Mouse (Mus musculus): Measurements from ENCODE around the gene Dapl1. TPM values are rescaled to one million over a fixed set of nuclear protein-coding genes. Genes with fewer than 3 reads are reported as not detected.

Dapl1 gene
- polyA plus RNA-seq (2012; rRNA removed): not detected in 2 replicates

- DNase-seq (ENCODE audit: low read depth): peak; percentile 78
- no peak for TF ChIP-seq CTCF (IDR thresholded peaks at IDR 0.05; ENCODE audit: borderline replicate concordance, extremely low read depth, insufficient read depth, insufficient read length)
- no peak for TF ChIP-seq POLR2A (IDR thresholded peaks at IDR 0.05; ENCODE audit: borderline replicate concordance, extremely low read depth, insufficient read depth, insufficient read length, poor library complexity, severe bottlenecking)
Observed at GRCm38 (mm10) chr2:59484438-59484837, at the start of gene Dapl1. Gene Dapl1 (plus strand): TSS chr2:59484653.

GRCm38 (mm10) chr2:59434820-59435219 lies 49.6 kb upstream of the Dapl1 start:
- no peak for DNase-seq (ENCODE audit: low read depth)
- TF ChIP-seq POLR2A (IDR thresholded peaks at IDR 0.05; ENCODE audit: borderline replicate concordance, extremely low read depth, insufficient read depth, insufficient read length, poor library complexity, severe bottlenecking) (no peak), CTCF (IDR thresholded peaks at IDR 0.05; ENCODE audit: borderline replicate concordance, extremely low read depth, insufficient read depth, insufficient read length) (no peak)

DNA sequence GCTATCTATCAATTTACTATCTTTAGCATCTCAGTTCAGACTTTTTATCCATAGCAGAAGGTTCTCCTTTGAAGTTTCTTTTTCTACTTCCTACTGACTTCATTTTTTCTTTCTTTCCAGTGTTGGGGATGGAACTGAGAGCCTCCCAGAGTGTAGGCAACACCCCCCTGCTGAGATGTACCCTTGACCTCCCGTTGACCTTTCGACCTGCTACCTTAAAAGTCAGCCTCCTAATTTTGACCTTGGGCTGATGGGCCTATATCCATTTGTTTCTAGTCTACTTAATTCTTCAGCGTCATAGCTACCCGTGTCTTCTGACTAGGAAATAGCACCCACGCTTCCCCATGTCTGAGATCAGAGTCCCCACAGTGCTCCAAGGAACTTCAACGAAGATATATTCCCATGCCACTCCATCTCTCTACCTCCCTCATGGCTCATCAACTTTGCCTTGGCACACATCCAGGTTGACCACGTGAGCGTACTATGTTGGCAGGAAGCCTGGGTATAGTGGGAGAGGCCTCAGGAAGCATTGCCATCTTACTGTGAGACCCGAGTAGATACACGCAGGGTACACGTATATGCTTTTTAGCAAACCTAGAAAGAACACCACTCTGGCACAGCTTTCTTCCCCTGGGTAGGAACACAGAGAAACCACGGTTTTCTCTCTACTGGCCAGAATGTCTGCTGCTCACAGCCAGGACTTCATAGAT lies 46.6 kb upstream of the Dapl1 start:
- TF ChIP-seq CTCF (IDR thresholded peaks at IDR 0.05; ENCODE audit: borderline replicate concordance, extremely low read depth, insufficient read depth, insufficient read length) (no peak), POLR2A (IDR thresholded peaks at IDR 0.05; ENCODE audit: borderline replicate concordance, extremely low read depth, insufficient read depth, insufficient read length, poor library complexity, severe bottlenecking) (no peak)
- peak; percentile 93 for DNase-seq (ENCODE audit: low read depth)

DNA sequence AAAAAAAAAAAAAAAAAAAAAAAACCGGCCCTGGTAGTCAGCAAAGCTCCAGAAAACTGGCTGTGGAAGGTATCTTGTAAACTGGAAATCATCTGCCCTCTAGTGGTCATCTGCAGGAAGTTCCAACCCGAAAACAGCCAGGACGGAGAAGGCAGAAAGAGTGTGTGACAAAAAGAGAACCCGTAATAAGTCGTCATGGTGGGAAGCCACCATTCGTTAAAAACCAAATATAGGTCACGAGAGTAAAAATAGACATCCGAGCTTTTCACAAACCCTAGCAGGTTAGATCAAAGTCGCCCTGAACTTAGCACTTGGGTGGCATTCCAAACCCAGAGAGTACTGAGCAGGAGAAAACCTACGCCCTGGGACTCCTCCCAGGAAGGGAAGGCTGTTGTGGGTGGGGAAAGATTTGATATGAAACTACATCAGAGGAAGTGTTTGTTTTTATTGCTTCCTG lies 45.9 kb upstream of the Dapl1 start:
- peak; percentile 85 for TF ChIP-seq CTCF (IDR thresholded peaks at IDR 0.05; ENCODE audit: borderline replicate concordance, extremely low read depth, insufficient read depth, insufficient read length)
- TF ChIP-seq POLR2A (IDR thresholded peaks at IDR 0.05; ENCODE audit: borderline replicate concordance, extremely low read depth, insufficient read depth, insufficient read length, poor library complexity, severe bottlenecking): no peak
- DNase-seq (ENCODE audit: low read depth): peak; percentile 89

GRCm38 (mm10) chr2:59439824-59440223 lies 44.6 kb upstream of the Dapl1 start:
- TF ChIP-seq CTCF (IDR thresholded peaks at IDR 0.05; ENCODE audit: borderline replicate concordance, extremely low read depth, insufficient read depth, insufficient read length) (no peak), POLR2A (IDR thresholded peaks at IDR 0.05; ENCODE audit: borderline replicate concordance, extremely low read depth, insufficient read depth, insufficient read length, poor library complexity, severe bottlenecking) (no peak)
- DNase-seq (ENCODE audit: low read depth): peak; percentile 26

DNA sequence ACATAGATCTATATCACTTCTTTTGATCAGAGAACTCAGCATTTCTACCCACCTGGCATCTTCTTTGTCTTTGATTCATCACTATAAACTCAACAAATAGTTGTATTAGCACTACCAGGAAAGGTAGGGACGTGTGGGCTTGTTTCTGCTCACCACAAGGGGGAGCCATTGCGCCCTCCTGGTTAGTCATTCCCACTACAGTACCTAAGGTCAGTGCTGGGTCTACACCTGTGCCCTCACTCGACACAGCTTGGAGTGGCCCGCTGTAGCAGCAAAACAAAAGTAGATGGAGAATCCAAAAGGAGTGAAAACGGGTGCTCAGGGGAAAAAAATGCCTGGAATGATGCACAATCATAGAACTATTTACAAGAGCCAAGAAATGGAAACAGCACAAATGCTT lies 44.0 kb upstream of the Dapl1 start:
- peak; percentile 49 for DNase-seq (ENCODE audit: low read depth)
- TF ChIP-seq POLR2A (IDR thresholded peaks at IDR 0.05; ENCODE audit: borderline replicate concordance, extremely low read depth, insufficient read depth, insufficient read length, poor library complexity, severe bottlenecking): no peak
- TF ChIP-seq CTCF (IDR thresholded peaks at IDR 0.05; ENCODE audit: borderline replicate concordance, extremely low read depth, insufficient read depth, insufficient read length): peak; percentile 65; the same call in 1 of the 2 replicates

DNA sequence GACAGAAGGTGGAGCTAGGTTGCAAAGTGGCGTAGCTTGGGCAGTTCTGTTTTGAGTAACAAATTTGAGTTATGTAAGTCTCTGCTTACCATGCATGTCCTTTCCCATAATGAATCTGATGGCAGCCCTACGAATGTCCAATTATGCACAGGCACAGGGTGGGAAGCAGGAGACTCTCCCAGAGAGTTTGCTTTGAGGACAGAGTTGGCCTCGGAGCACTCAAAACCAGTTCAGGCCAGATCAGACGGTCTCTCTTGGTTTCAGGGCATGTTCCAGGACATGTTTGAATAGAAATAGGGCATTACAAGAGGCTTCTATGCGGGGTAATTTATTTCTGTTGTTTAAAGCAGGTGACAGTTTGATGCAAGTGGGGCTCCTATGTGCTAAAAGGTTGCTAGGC lies 42.8 kb upstream of the Dapl1 start:
- TF ChIP-seq POLR2A (IDR thresholded peaks at IDR 0.05; ENCODE audit: borderline replicate concordance, extremely low read depth, insufficient read depth, insufficient read length, poor library complexity, severe bottlenecking) (no peak), CTCF (IDR thresholded peaks at IDR 0.05; ENCODE audit: borderline replicate concordance, extremely low read depth, insufficient read depth, insufficient read length) (no peak)
- DNase-seq (ENCODE audit: low read depth): no peak

DNA sequence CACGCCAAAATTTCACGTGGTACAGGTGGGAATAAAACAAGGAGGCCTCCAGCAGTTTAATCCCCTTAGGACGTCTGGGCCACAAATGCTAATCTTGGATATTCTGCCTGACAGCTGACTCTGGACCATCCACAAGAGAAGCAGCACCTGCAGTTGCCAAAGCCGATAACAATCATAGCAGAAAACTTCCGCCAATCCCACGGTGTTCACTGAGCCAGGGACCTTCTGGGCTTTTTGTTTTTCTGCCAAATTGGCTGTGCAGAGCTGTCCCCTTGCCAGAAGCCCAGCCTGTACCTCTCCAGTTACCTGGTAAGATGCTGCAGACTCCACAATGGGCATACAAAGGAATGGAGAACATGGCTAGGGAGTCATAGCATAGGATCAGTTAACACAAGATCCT lies 37.8 kb upstream of the Dapl1 start:
- DNase-seq (ENCODE audit: low read depth): peak; percentile 51
- no peak for TF ChIP-seq POLR2A (IDR thresholded peaks at IDR 0.05; ENCODE audit: borderline replicate concordance, extremely low read depth, insufficient read depth, insufficient read length, poor library complexity, severe bottlenecking)
- TF ChIP-seq CTCF (IDR thresholded peaks at IDR 0.05; ENCODE audit: borderline replicate concordance, extremely low read depth, insufficient read depth, insufficient read length): no peak

DNA sequence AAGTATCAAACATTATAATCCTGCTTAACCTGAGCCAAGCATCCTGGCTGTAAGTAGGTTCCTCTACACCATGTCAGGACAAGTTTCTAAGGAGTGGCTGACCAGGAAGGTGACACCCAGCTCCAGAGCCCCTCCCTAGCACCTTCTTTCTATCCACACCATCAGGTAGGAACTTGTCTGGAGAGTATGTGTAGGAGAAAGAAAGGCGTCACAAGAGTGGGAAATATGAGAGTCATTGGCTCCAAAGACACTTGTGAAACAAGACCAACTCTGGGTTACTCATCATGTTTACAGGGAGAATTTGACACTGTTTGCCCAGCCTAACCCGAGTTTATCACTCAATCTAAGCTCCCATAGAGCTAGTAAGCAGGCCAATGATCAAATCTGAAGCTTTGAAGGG lies 36.7 kb upstream of the Dapl1 start:
- DNase-seq (ENCODE audit: low read depth): no peak
- TF ChIP-seq CTCF (IDR thresholded peaks at IDR 0.05; ENCODE audit: borderline replicate concordance, extremely low read depth, insufficient read depth, insufficient read length): no peak
- no peak for TF ChIP-seq POLR2A (IDR thresholded peaks at IDR 0.05; ENCODE audit: borderline replicate concordance, extremely low read depth, insufficient read depth, insufficient read length, poor library complexity, severe bottlenecking)

GRCm38 (mm10) chr2:59448516-59448915 lies 35.9 kb upstream of the Dapl1 start:
- no peak for TF ChIP-seq CTCF (IDR thresholded peaks at IDR 0.05; ENCODE audit: borderline replicate concordance, extremely low read depth, insufficient read depth, insufficient read length)
- TF ChIP-seq POLR2A (IDR thresholded peaks at IDR 0.05; ENCODE audit: borderline replicate concordance, extremely low read depth, insufficient read depth, insufficient read length, poor library complexity, severe bottlenecking): no peak
- DNase-seq (ENCODE audit: low read depth): no peak

- DNase-seq (ENCODE audit: low read depth): no peak
- TF ChIP-seq POLR2A (IDR thresholded peaks at IDR 0.05; ENCODE audit: borderline replicate concordance, extremely low read depth, insufficient read depth, insufficient read length, poor library complexity, severe bottlenecking): no peak
- TF ChIP-seq CTCF (IDR thresholded peaks at IDR 0.05; ENCODE audit: borderline replicate concordance, extremely low read depth, insufficient read depth, insufficient read length): no peak
Observed at GRCm38 (mm10) chr2:59448921-59449320, 35.5 kb upstream of the Dapl1 start.

DNA sequence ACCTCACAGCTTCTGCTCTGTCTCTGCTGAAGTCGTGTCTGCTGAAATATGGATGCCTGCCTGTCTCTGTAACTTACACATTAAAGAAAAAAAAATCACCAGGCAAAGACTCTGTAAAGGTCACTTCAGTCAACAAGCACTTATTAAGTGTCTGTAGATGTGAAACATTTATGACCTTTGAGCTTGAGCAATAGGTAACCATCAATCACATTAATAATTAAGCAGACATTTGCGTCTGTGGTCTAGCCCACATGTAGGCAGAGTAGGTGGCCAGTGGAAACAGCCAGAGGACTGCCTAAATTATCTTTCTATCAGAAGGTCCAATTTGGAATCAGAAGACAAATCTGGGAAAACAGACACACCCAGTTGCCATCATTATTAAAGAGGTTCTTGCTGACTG lies 32.8 kb upstream of the Dapl1 start:
- DNase-seq (ENCODE audit: low read depth): no peak
- TF ChIP-seq CTCF (IDR thresholded peaks at IDR 0.05; ENCODE audit: borderline replicate concordance, extremely low read depth, insufficient read depth, insufficient read length) (no peak), POLR2A (IDR thresholded peaks at IDR 0.05; ENCODE audit: borderline replicate concordance, extremely low read depth, insufficient read depth, insufficient read length, poor library complexity, severe bottlenecking) (no peak)
